Mouse (Mus musculus) stomach, embryonic 16.5 days (tissue): ENCODE measurements around the gene Erg. TPM values are rescaled to one million over a fixed set of nuclear protein-coding genes. Genes with fewer than 3 reads are reported as not detected.

ENCODE experiments used
- ATAC-seq: fragments of 200-750 bp; cut with Nextera tagmentation; 2 replicates; pipeline ENCODE4 v1.8.0; 2017; ENCODE audit warnings: moderate number of reproducible peaks, moderate TSS enrichment; ENCODE audit not compliant: insufficient read depth, low FRiP score
- H3K27ac ChIP-seq: fragments of 300-500 bp; sonication (generic); 2 replicates; pipeline ENCODE4 v1.5.1; 2014; ENCODE audit warnings: low read length
- H3K27me3 ChIP-seq: fragments of 300-500 bp; sonication (generic); 2 replicates; pipeline ENCODE4 v1.6.1; 2014; ENCODE audit warnings: low read length, control low read depth, mixed read lengths; ENCODE audit not compliant: control insufficient read depth, insufficient read depth
- H3K36me3 ChIP-seq: fragments of 300-500 bp; sonication (generic); 2 replicates; pipeline ENCODE4 v1.6.1; 2014; ENCODE audit warnings: low read length; ENCODE audit not compliant: control insufficient read depth, insufficient read depth
- H3K4me1 ChIP-seq: fragments of 300-500 bp; sonication (generic); 2 replicates; pipeline ENCODE4 v1.6.1; 2014; ENCODE audit warnings: low read length, control low read depth, mixed read lengths; ENCODE audit not compliant: control insufficient read depth, insufficient read depth
- H3K4me2 ChIP-seq: fragments of 300-500 bp; sonication (generic); 2 replicates; pipeline ENCODE4 v1.6.1; 2014; ENCODE audit warnings: low read depth, low read length, mixed read lengths
- H3K4me3 ChIP-seq: fragments of 300-500 bp; sonication (generic); replicated peaks from 2 replicates; pipeline ENCODE4 v1.5.1; 2014; ENCODE audit warnings: mild to moderate bottlenecking, low read length
- H3K9ac ChIP-seq: fragments of 300-500 bp; sonication (generic); 2 replicates; pipeline ENCODE4 v1.6.1; 2014; ENCODE audit warnings: low read length
- H3K9me3 ChIP-seq: fragments of 300-500 bp; sonication (generic); replicated peaks from 2 replicates; pipeline ENCODE4 v1.6.1; 2016; ENCODE audit warnings: low read length, control low read depth; ENCODE audit not compliant: control insufficient read depth
- WGBS: fragments of 180-500 bp; shearing (Covaris S2); extraction: QIAGEN DNeasy Blood & Tissue Kit; methylation state at CpG from one replicate; pipeline ENCODE4 v1.1.7; 2014; 5-methylcytosine and 5-hydroxymethylcytosine counted together
- polyA plus RNA-seq: library from polyadenylated mRNA; unstranded; fragments of >200 nt; fragmentation: Nextera tagmentation; extraction: Ambion mirVana; gene quantifications from 2 replicates; pipeline ENCODE4 v1.2.1, GENCODE M21; 2015

Gene Erg
- polyA plus RNA-seq, 1 experiment from 2014 or later = 4.5 TPM

GRCm38 (mm10) chr16:95447896-95448295 is 138.5 kb downstream of the Erg start:
- Histone ChIP-seq H3K9ac (no peak overlapping the region), H3K4me2 (no peak overlapping the region), H3K4me1 (no peaks in the 10 kb centered on the region), H3K36me3 (no peaks in the 10 kb centered on the region), H3K27ac (no peak overlapping the region), H3K27me3 (no peaks in the 10 kb centered on the region), H3K9me3 (no peaks in the 10 kb centered on the region), H3K4me3 (no peak overlapping the region)
- 74% methylated on average over 4 of the region's 4 CpGs for WGBS
- no peak for ATAC-seq

- no peaks in the 10 kb centered on the region for H3K27me3 ChIP-seq
- no peaks in the 10 kb centered on the region for H3K36me3 ChIP-seq
- H3K4me2 ChIP-seq = no peak overlapping the region
- H3K27ac ChIP-seq = no peak overlapping the region
- 61% methylated on average over 2 of the region's 2 CpGs for WGBS
- H3K9ac ChIP-seq = no peak overlapping the region
- no peaks in the 10 kb centered on the region for H3K9me3 ChIP-seq
- no peak overlapping the region for H3K4me3 ChIP-seq
- no peaks in the 10 kb centered on the region for H3K4me1 ChIP-seq
- no peak for ATAC-seq
Measured at GRCm38 (mm10) chr16:95446368-95446767, 140.0 kb downstream of the Erg start.

- ATAC-seq = no peak
- no peaks in the 10 kb centered on the region for H3K27me3 ChIP-seq
- no peak overlapping the region for H3K4me3 ChIP-seq
- no peaks in the 10 kb centered on the region for H3K36me3 ChIP-seq
- H3K27ac ChIP-seq = no peak overlapping the region
- peaks cover 5% of the 10 kb centered on the region; the same call in 1 of the 2 replicates for H3K4me1 ChIP-seq
- no peak overlapping the region for H3K4me2 ChIP-seq
- 61% methylated on average over 4 of the region's 4 CpGs for WGBS
- H3K9me3 ChIP-seq = no peaks in the 10 kb centered on the region
- no peak overlapping the region for H3K9ac ChIP-seq
Measured at GRCm38 (mm10) chr16:95442023-95442422, 144.4 kb downstream of the Erg start.

GRCm38 (mm10) chr16:95441179-95441578 is 145.2 kb downstream of the Erg start:
- WGBS = 63% methylated on average over 7 of the region's 7 CpGs
- ATAC-seq = no peak
- H3K36me3 ChIP-seq = no peaks in the 10 kb centered on the region
- no peak overlapping the region for H3K9ac ChIP-seq
- H3K27me3 ChIP-seq = no peaks in the 10 kb centered on the region
- no peak overlapping the region for H3K4me3 ChIP-seq
- H3K4me1 ChIP-seq = peaks cover 5% of the 10 kb centered on the region; the same call in 1 of the 2 replicates
- no peak overlapping the region for H3K4me2 ChIP-seq
- H3K9me3 ChIP-seq = no peaks in the 10 kb centered on the region
- no peak overlapping the region for H3K27ac ChIP-seq

GRCm38 (mm10) chr16:95440334-95440733 is 146.1 kb downstream of the Erg start:
- Histone ChIP-seq H3K9ac (no peak overlapping the region), H3K36me3 (no peaks in the 10 kb centered on the region), H3K4me1 (peaks cover 5% of the 10 kb centered on the region; the same call in 1 of the 2 replicates), H3K4me2 (no peak overlapping the region), H3K27me3 (no peaks in the 10 kb centered on the region), H3K9me3 (no peaks in the 10 kb centered on the region), H3K4me3 (no peak overlapping the region), H3K27ac (no peak overlapping the region)
- ATAC-seq = no peak
- 76% methylated on average over 7 of the region's 7 CpGs for WGBS

GRCm38 (mm10) chr16:95439794-95440193 is 146.6 kb downstream of the Erg start:
- Histone ChIP-seq H3K27ac (0 out of 2 replicates have a peak overlapping the region, but pooled peaks have one; percentile 20), H3K27me3 (no peaks in the 10 kb centered on the region), H3K36me3 (no peaks in the 10 kb centered on the region), H3K4me3 (no peak overlapping the region), H3K9ac (no peak overlapping the region), H3K4me2 (no peak overlapping the region), H3K4me1 (peaks cover 5% of the 10 kb centered on the region; the same call in 1 of the 2 replicates), H3K9me3 (no peaks in the 10 kb centered on the region)
- ATAC-seq = no peak
- WGBS = 32% methylated on average over 8 of the region's 8 CpGs

- H3K27ac ChIP-seq = peak overlapping the region; percentile 20; the same call in 1 of the 2 replicates
- H3K4me3 ChIP-seq = no peak overlapping the region
- ATAC-seq = peak; percentile 73
- H3K27me3 ChIP-seq = no peaks in the 10 kb centered on the region
- H3K9ac ChIP-seq = no peak overlapping the region
- no peak overlapping the region for H3K4me2 ChIP-seq
- 56% methylated on average over 17 of the region's 17 CpGs for WGBS
- H3K9me3 ChIP-seq = no peaks in the 10 kb centered on the region
- H3K36me3 ChIP-seq = no peaks in the 10 kb centered on the region
- peaks cover 5% of the 10 kb centered on the region; the same call in 1 of the 2 replicates for H3K4me1 ChIP-seq
Measured at GRCm38 (mm10) chr16:95438848-95439540, 147.4 kb downstream of the Erg start.

- H3K27me3 ChIP-seq = no peaks in the 10 kb centered on the region
- no peaks in the 10 kb centered on the region for H3K9me3 ChIP-seq
- WGBS = 74% methylated on average over 8 of the region's 8 CpGs
- H3K9ac ChIP-seq = no peak overlapping the region
- no peak overlapping the region for H3K4me2 ChIP-seq
- H3K27ac ChIP-seq = no peak overlapping the region
- H3K36me3 ChIP-seq = no peaks in the 10 kb centered on the region
- H3K4me1 ChIP-seq = peaks cover 5% of the 10 kb centered on the region; the same call in 1 of the 2 replicates
- no peak for ATAC-seq
- H3K4me3 ChIP-seq = no peak overlapping the region
Measured at GRCm38 (mm10) chr16:95436611-95437010, 149.8 kb downstream of the Erg start.

GRCm38 (mm10) chr16:95436051-95436450 is 150.3 kb downstream of the Erg start:
- H3K4me1 ChIP-seq = peaks cover 5% of the 10 kb centered on the region; the same call in 1 of the 2 replicates
- H3K4me3 ChIP-seq = no peak overlapping the region
- no peaks in the 10 kb centered on the region for H3K9me3 ChIP-seq
- H3K4me2 ChIP-seq = no peak overlapping the region
- no peak overlapping the region for H3K27ac ChIP-seq
- 69% methylated on average over 4 of the region's 4 CpGs for WGBS
- no peak overlapping the region for H3K9ac ChIP-seq
- no peaks in the 10 kb centered on the region for H3K36me3 ChIP-seq
- no peak for ATAC-seq
- no peaks in the 10 kb centered on the region for H3K27me3 ChIP-seq
